Mouse (Mus musculus) liver, embryonic 15.5 days (tissue): ENCODE results near the gene Map3k11. TPM values are rescaled to one million over a fixed set of nuclear protein-coding genes. Genes with fewer than 3 reads are reported as not detected.

Source experiments
- ATAC-seq: fragments of 200-750 bp; cut with Nextera tagmentation; 2 replicates; pipeline ENCODE4 v1.8.0; 2017; ENCODE audit warnings: moderate number of reproducible peaks, mild to moderate bottlenecking, moderate library complexity; ENCODE audit not compliant: insufficient read depth
- H3K27ac ChIP-seq: fragments of 300-500 bp; sonication (generic); replicated peaks from 2 replicates; pipeline ENCODE4 v1.5.1; 2015; ENCODE audit warnings: mild to moderate bottlenecking, inconsistent platforms
- H3K27me3 ChIP-seq: fragments of 300-500 bp; sonication (generic); 2 replicates; pipeline ENCODE4 v1.6.1; 2015; ENCODE audit warnings: mild to moderate bottlenecking, inconsistent platforms
- H3K36me3 ChIP-seq: fragments of 300-500 bp; sonication (generic); replicated peaks from 2 replicates; pipeline ENCODE4 v1.6.1; 2015; ENCODE audit warnings: moderate library complexity, mild to moderate bottlenecking, inconsistent platforms
- H3K4me1 ChIP-seq: fragments of 300-500 bp; sonication (generic); replicated peaks from 2 replicates; pipeline ENCODE4 v1.6.1; 2015; ENCODE audit warnings: inconsistent platforms
- H3K4me2 ChIP-seq: fragments of 300-500 bp; sonication (generic); 2 replicates; pipeline ENCODE4 v1.6.1; 2015; ENCODE audit warnings: moderate library complexity, mild to moderate bottlenecking, inconsistent platforms
- H3K4me3 ChIP-seq: fragments of 300-500 bp; sonication (generic); replicated peaks from 2 replicates; pipeline ENCODE4 v1.5.1; 2015; ENCODE audit warnings: mild to moderate bottlenecking, inconsistent platforms
- H3K9ac ChIP-seq: fragments of 300-500 bp; sonication (generic); 2 replicates; pipeline ENCODE4 v1.6.1; 2015; ENCODE audit warnings: moderate library complexity, mild to moderate bottlenecking, inconsistent platforms
- H3K9me3 ChIP-seq: fragments of 300-500 bp; sonication (generic); replicated peaks from 2 replicates; pipeline ENCODE4 v1.6.1; 2016; ENCODE audit warnings: inconsistent platforms
- WGBS: fragments of 180-500 bp; shearing (Covaris S2); methylation state at CpG from one replicate; pipeline ENCODE4 v1.1.7; 2015; ENCODE audit warnings: mixed read lengths; ENCODE audit not compliant: insufficient replicate concordance; 5-methylcytosine and 5-hydroxymethylcytosine counted together
- polyA plus RNA-seq: library from polyadenylated mRNA; unstranded; fragments of >200 nt; fragmentation: Nextera tagmentation; extraction: Ambion mirVana; gene quantifications from 2 replicates; pipeline ENCODE4 v1.2.1, GENCODE M21; 2015

Map3k11 gene
- polyA plus RNA-seq, 1 experiment from 2014 or later = 16.8 TPM

GRCm38 (mm10) chr19:5725767-5726515, 37.4 kb downstream of the Map3k11 start, which contains the start of gene Ehbp1l1:
TSS of gene Ehbp1l1 (minus strand) at chr19:5726317.
- H3K4me2 ChIP-seq = peak within 1 kb of the TSS; percentile 96

GRCm38 (mm10) chr19:5726961-5727578, 38.5 kb downstream of the Map3k11 start:
- peaks cover 33% of the 10 kb centered on the region for H3K36me3 ChIP-seq
- no peaks in the 10 kb centered on the region for H3K27me3 ChIP-seq
- peaks cover 86% of the 10 kb centered on the region for H3K4me1 ChIP-seq
- 18% methylated on average over 15 of the region's 15 CpGs for WGBS
- peak overlapping the region; percentile 94 for H3K4me3 ChIP-seq
- H3K27ac ChIP-seq = peak overlapping the region; percentile 98
- peak overlapping the region; percentile 96 for H3K4me2 ChIP-seq
- ATAC-seq = peak; percentile 52
- no peaks in the 10 kb centered on the region for H3K9me3 ChIP-seq
- H3K9ac ChIP-seq = peak overlapping the region; percentile 98

More at GRCm38 (mm10) chr19:5725767-5726515, 37.4 kb downstream of the Map3k11 start, which contains the start of gene Ehbp1l1:
- Histone ChIP-seq H3K36me3 (peaks cover 44% of the 10 kb centered on the region), H3K27ac (peak within 1 kb of the TSS; percentile 98), H3K4me1 (peaks cover 86% of the 10 kb centered on the region), H3K9ac (peak within 1 kb of the TSS; percentile 98), H3K9me3 (no peaks in the 10 kb centered on the region), H3K27me3 (no peaks in the 10 kb centered on the region), H3K4me3 (peak within 1 kb of the TSS; percentile 94)
- peak; percentile 27 for ATAC-seq
- WGBS = 2% methylated on average over 49 of the region's 49 CpGs

DNA sequence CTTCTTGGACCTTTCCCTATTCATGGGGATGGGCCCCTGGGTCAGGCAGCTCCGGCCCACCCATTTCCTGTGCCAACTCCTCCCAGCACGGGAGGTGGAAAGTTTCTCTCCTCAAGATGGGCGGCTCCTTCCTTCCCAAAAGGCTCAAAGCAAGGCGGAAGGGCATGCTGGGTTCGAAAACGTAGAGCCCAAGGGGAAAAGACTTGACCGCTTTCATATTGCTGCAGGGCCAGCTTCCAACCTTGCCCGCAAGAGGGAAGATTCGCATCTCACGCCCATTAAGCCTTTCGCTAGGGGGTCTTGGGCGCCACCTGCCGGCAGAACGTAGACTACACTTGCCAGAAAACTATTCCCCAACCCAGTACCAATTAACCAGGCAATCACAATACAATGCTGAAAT, 39.2 kb downstream of the Map3k11 start:
- Histone ChIP-seq H3K27ac (peak overlapping the region; percentile 98), H3K27me3 (no peaks in the 10 kb centered on the region), H3K36me3 (peaks cover 27% of the 10 kb centered on the region), H3K4me1 (peaks cover 82% of the 10 kb centered on the region), H3K4me3 (peak overlapping the region; percentile 94), H3K4me2 (peak overlapping the region; percentile 96), H3K9ac (peak overlapping the region; percentile 97), H3K9me3 (no peaks in the 10 kb centered on the region)
- 2% methylated on average over 14 of the region's 14 CpGs for WGBS
- ATAC-seq = no peak

GRCm38 (mm10) chr19:5728631-5729443, 40.3 kb downstream of the Map3k11 start:
- H3K27ac ChIP-seq = peak overlapping the region; percentile 98
- H3K36me3 ChIP-seq = peaks cover 16% of the 10 kb centered on the region
- H3K4me1 ChIP-seq = peaks cover 71% of the 10 kb centered on the region
- H3K4me3 ChIP-seq = peak overlapping the region; percentile 94
- peak overlapping the region; percentile 96 for H3K4me2 ChIP-seq
- no peak for ATAC-seq
- 10% methylated on average over 37 of the region's 37 CpGs for WGBS
- peak overlapping the region; percentile 97 for H3K9ac ChIP-seq
- H3K27me3 ChIP-seq = peaks cover 4% of the 10 kb centered on the region; the same call in 1 of the 2 replicates
- H3K9me3 ChIP-seq = no peaks in the 10 kb centered on the region

- WGBS = under 1% methylated on average over 37 of the region's 37 CpGs
- Histone ChIP-seq H3K9me3 (no peaks in the 10 kb centered on the region), H3K27ac (peak within 1 kb of the TSS; percentile 98), H3K9ac (peak within 1 kb of the TSS; percentile 97), H3K36me3 (peaks cover 10% of the 10 kb centered on the region), H3K4me3 (peak within 1 kb of the TSS; percentile 94), H3K4me2 (peak within 1 kb of the TSS; percentile 96), H3K27me3 (peaks cover 9% of the 10 kb centered on the region; the same call in 1 of the 2 replicates), H3K4me1 (peaks cover 65% of the 10 kb centered on the region)
- ATAC-seq = peak; percentile 36
These were observed 40.9 kb downstream of the Map3k11 start, which contains the start of gene Fam89b for GRCm38 (mm10) chr19:5729444-5729815. TSS of gene Fam89b (minus strand) at chr19:5729653.

DNA sequence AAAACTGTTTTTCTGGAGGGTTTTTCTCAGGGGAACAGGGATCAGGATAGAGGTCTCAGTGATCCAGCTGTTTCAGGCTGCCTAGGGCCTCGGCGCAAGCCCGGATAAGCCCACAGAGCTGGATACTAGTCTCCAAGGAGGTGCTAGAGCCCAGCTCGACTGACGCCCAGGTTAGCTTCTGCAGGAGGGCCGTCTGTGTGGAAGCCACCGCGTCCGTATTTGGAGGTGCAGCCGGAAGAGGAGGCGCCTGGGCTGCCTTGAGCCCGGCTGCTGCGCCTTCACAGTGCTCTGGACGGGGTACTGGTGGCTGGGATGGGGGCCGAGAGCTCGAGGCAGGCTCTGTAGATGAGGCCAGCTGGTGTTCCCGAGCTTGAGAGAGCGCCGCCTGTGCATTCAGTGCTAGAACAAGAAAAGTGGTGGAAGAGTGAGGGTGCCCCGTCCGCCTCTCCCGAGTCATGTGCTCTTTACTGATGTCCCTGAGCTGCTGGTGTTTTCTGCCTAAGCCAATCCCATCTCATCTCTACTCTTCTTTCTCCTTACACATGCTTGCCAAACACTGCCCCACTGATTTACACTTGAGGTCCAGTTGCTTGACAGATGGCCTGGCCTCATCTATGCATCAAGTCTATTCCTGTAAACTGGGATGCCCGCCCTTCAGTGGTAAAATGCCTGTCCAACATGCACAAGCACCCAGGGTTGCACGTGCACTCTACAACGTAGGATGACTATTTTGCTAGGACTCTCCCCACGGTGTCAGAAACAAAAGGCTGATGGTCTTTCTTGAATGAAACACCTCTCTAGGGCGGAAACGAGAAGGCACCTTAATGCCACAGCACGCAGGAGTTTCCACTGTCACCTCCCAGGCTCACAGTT, 42.0 kb downstream of the Map3k11 start:
- peak overlapping the region; percentile 98; the same call in 1 of the 2 replicates for H3K27ac ChIP-seq

DNA sequence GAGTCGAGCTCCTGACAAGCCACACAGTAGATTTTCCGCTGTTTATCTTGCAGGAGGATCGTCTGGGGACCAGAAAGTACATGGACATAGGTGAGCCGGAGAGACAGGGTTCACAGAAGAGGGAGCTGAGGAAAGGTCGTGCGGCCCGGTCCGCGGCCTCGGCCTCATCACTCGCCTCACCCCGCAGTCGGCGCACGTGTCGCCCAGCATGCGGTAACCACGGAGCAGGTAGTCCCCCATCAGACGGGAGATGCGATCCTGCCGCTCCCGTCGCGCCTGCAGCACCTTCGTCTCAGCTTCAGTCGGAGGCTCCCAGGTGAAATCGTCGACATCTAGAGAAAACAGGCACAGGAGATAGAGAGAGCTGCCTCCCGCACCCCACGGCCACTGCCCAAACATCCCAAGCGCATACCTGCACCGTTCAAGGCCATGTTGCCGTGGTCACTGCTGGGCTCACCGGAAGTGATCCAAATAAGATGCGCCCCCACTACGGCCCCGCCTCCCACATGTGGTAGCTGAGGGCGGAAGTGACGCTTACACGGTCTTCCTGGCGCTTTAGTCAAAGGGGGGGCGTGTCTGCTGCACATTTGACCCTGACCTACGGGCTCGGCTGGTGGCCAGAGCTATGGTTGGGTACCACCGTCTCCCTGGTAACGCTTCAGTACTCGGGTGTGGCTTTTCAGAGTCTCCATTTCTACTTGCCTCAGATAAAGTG, 42.9 kb downstream of the Map3k11 start:
- 1% methylated on average over 47 of the region's 47 CpGs for WGBS
- H3K36me3 ChIP-seq = peaks cover 10% of the 10 kb centered on the region
- peak overlapping the region; percentile 46 for H3K27ac ChIP-seq

More for the DNA sequence above, 42.0 kb downstream of the Map3k11 start:
- Histone ChIP-seq H3K4me1 (peaks cover 58% of the 10 kb centered on the region), H3K36me3 (peaks cover 10% of the 10 kb centered on the region), H3K9me3 (no peaks in the 10 kb centered on the region), H3K9ac (peak overlapping the region; percentile 97), H3K27me3 (peaks cover 20% of the 10 kb centered on the region), H3K4me3 (peak overlapping the region; percentile 94), H3K4me2 (peak overlapping the region; percentile 96)
- ATAC-seq = no peak
- WGBS = 70% methylated on average over 29 of the region's 29 CpGs

DNA sequence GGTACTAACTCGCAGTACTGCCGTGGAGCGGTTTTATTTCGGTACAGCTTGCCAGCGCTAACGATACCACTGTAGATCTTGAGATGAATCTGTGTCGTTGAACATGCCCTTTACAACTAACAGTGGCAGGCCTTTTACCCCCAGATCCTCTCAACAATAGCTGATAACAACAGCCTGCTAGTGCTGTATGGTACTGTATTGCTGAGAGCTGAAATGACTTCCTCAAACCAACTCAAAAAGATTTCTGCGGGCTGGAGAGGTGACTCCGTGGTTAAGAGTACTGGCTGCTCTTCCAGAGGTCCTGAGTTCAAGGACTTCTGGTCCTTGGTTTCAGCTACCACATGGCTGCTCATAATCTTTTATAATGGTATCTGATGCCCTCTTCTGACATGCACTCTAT, 45.8 kb downstream of the Map3k11 start:
- H3K4me1 ChIP-seq = peaks cover 29% of the 10 kb centered on the region
- H3K9ac ChIP-seq = no peak overlapping the region
- no peak overlapping the region for H3K27ac ChIP-seq
- peaks cover 52% of the 10 kb centered on the region for H3K27me3 ChIP-seq
- no peak for ATAC-seq
- 56% methylated on average over 9 of the region's 9 CpGs for WGBS
- H3K4me3 ChIP-seq = no peak overlapping the region
- H3K36me3 ChIP-seq = peaks cover 8% of the 10 kb centered on the region
- H3K9me3 ChIP-seq = no peaks in the 10 kb centered on the region
- no peak overlapping the region for H3K4me2 ChIP-seq

More for the DNA sequence above, 42.9 kb downstream of the Map3k11 start:
- Histone ChIP-seq H3K27me3 (peaks cover 28% of the 10 kb centered on the region), H3K4me1 (peaks cover 57% of the 10 kb centered on the region), H3K4me3 (peak overlapping the region; percentile 94), H3K9me3 (no peaks in the 10 kb centered on the region), H3K9ac (peak overlapping the region; percentile 56), H3K4me2 (peak overlapping the region; percentile 96)
- ATAC-seq = peak; percentile 23; the same call in 1 of the 2 replicates

- H3K27ac ChIP-seq = no peak overlapping the region
- H3K27me3 ChIP-seq = peaks cover 94% of the 10 kb centered on the region
- 42% methylated on average over 2 of the region's 2 CpGs for WGBS
- no peaks in the 10 kb centered on the region for H3K9me3 ChIP-seq
- no peak overlapping the region for H3K4me3 ChIP-seq
- no peak overlapping the region for H3K4me2 ChIP-seq
- peaks cover 11% of the 10 kb centered on the region; the same call in 1 of the 2 replicates for H3K4me1 ChIP-seq
- H3K9ac ChIP-seq = no peak overlapping the region
- no peak for ATAC-seq
- H3K36me3 ChIP-seq = no peaks in the 10 kb centered on the region
These were observed 50.9 kb downstream of the Map3k11 start for GRCm38 (mm10) chr19:5739446-5739845.
